Mouse (Mus musculus): ENCODE measurements around the gene Arhgap10. TPM values are rescaled to one million over a fixed set of nuclear protein-coding genes. Genes with fewer than 3 reads are reported as not detected.

Arhgap10 gene
- polyA plus RNA-seq, 1 experiment from 2014 or later, result 7.0 TPM

- H3K27ac ChIP-seq (ENCODE audit: low read length), result no peak overlapping the region
- no peaks in the 10 kb centered on the region; the same call in 1 of the 2 replicates for H3K9me3 ChIP-seq (replicated peaks; ENCODE audit: control insufficient read depth, low read length)
- 73% methylated on average over 3 of the region's 3 CpGs for WGBS (ENCODE audit: insufficient replicate concordance)
- no peak overlapping the region for H3K4me2 ChIP-seq (ENCODE audit: low read depth, low read length)
- H3K4me3 ChIP-seq (ENCODE audit: low read depth, low read length), result no peak overlapping the region
- no peaks in the 10 kb centered on the region for H3K27me3 ChIP-seq (ENCODE audit: control insufficient read depth, insufficient read depth, low read depth, low read length)
- no peak overlapping the region for H3K9ac ChIP-seq (ENCODE audit: low read depth, low read length)
- H3K4me1 ChIP-seq (ENCODE audit: control insufficient read depth, low read depth, low read length), result no peaks in the 10 kb centered on the region
- H3K36me3 ChIP-seq (ENCODE audit: control insufficient read depth, insufficient read depth), result peaks cover 7% of the 10 kb centered on the region
- no peak for ATAC-seq (ENCODE audit: low read depth)
These were observed 115.8 kb downstream of the Arhgap10 start for GRCm38 (mm10) chr8:77401934-77402333.

DNA sequence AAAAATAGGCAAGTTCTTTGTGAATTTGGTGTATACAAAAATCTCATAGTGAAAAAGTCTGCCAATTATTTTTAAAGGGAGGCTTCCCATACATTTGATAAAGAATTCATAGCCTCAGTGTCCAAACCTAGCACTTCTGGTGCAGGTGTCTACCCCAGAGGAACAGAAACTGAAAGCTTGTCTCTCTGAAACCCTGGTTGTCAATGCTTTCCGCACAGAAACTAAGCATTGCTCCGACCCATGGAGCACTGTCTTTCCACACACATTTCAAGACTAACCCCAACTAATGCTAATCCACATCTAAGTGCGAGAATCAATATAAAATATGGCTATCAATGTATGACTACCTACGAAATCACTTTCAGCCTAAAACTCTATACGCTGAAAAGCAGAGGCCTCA, 116.6 kb downstream of the Arhgap10 start:
- H3K36me3 ChIP-seq (ENCODE audit: control insufficient read depth, insufficient read depth), result peaks cover 10% of the 10 kb centered on the region
- no peak overlapping the region for H3K4me2 ChIP-seq (ENCODE audit: low read depth, low read length)
- H3K27me3 ChIP-seq (ENCODE audit: control insufficient read depth, insufficient read depth, low read depth, low read length), result no peaks in the 10 kb centered on the region
- 77% methylated on average over 5 of the region's 5 CpGs for WGBS (ENCODE audit: insufficient replicate concordance)
- no peaks in the 10 kb centered on the region; the same call in 1 of the 2 replicates for H3K9me3 ChIP-seq (replicated peaks; ENCODE audit: control insufficient read depth, low read length)
- H3K9ac ChIP-seq (ENCODE audit: low read depth, low read length), result no peak overlapping the region
- no peak for ATAC-seq (ENCODE audit: low read depth)
- H3K4me3 ChIP-seq (ENCODE audit: low read depth, low read length), result no peak overlapping the region
- no peak overlapping the region for H3K27ac ChIP-seq (ENCODE audit: low read length)
- no peaks in the 10 kb centered on the region for H3K4me1 ChIP-seq (ENCODE audit: control insufficient read depth, low read depth, low read length)

DNA sequence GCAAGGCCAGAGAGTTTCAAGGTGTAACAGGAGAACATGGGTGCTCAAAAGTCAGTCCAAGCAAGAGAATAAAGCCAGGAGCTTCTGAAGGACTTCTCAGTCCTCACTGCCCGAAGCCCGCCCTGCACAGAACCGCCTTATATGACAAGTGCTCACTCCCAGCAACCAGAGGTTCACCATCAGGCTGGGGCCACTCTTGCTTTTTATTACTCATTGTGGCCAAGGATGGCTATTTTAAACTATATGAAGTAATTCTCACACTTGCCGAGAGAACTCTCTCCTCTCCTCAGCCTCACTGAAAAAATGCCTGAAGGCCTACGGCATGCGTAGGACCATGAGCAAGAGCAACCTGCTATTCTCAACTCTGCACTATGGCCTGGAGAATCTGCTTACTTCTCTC, 133.7 kb downstream of the Arhgap10 start:
- 82% methylated on average over 6 of the region's 6 CpGs for WGBS (ENCODE audit: insufficient replicate concordance)
- H3K9me3 ChIP-seq (replicated peaks; ENCODE audit: control insufficient read depth, low read length), result no peaks in the 10 kb centered on the region
- no peak overlapping the region for H3K9ac ChIP-seq (ENCODE audit: low read depth, low read length)
- no peak overlapping the region for H3K4me2 ChIP-seq (ENCODE audit: low read depth, low read length)
- H3K4me3 ChIP-seq (ENCODE audit: low read depth, low read length), result no peak overlapping the region
- no peaks in the 10 kb centered on the region for H3K27me3 ChIP-seq (ENCODE audit: control insufficient read depth, insufficient read depth, low read depth, low read length)
- ATAC-seq (ENCODE audit: low read depth), result no peak
- H3K36me3 ChIP-seq (ENCODE audit: control insufficient read depth, insufficient read depth), result no peaks in the 10 kb centered on the region
- no peak overlapping the region for H3K27ac ChIP-seq (ENCODE audit: low read length)
- no peaks in the 10 kb centered on the region for H3K4me1 ChIP-seq (ENCODE audit: control insufficient read depth, low read depth, low read length)

- Histone ChIP-seq H3K4me2 (ENCODE audit: low read depth, low read length) (no peak overlapping the region), H3K9me3 (replicated peaks; ENCODE audit: control insufficient read depth, low read length) (no peaks in the 10 kb centered on the region), H3K27me3 (ENCODE audit: control insufficient read depth, insufficient read depth, low read depth, low read length) (no peaks in the 10 kb centered on the region), H3K9ac (ENCODE audit: low read depth, low read length) (no peak overlapping the region), H3K4me3 (ENCODE audit: low read depth, low read length) (no peak overlapping the region), H3K4me1 (ENCODE audit: control insufficient read depth, low read depth, low read length) (no peaks in the 10 kb centered on the region), H3K27ac (ENCODE audit: low read length) (no peak overlapping the region), H3K36me3 (ENCODE audit: control insufficient read depth, insufficient read depth) (no peaks in the 10 kb centered on the region)
- 71% methylated on average over 8 of the region's 8 CpGs for WGBS (ENCODE audit: insufficient replicate concordance)
- ATAC-seq (ENCODE audit: low read depth), result no peak
These were observed 134.1 kb downstream of the Arhgap10 start for GRCm38 (mm10) chr8:77383671-77384070.

GRCm38 (mm10) chr8:77380844-77381243, 136.9 kb downstream of the Arhgap10 start:
- no peaks in the 10 kb centered on the region for H3K4me1 ChIP-seq (ENCODE audit: control insufficient read depth, low read depth, low read length)
- no peak overlapping the region for H3K9ac ChIP-seq (ENCODE audit: low read depth, low read length)
- ATAC-seq (ENCODE audit: low read depth), result no peak
- H3K4me2 ChIP-seq (ENCODE audit: low read depth, low read length), result no peak overlapping the region
- 73% methylated on average over 6 of the region's 6 CpGs for WGBS (ENCODE audit: insufficient replicate concordance)
- H3K36me3 ChIP-seq (ENCODE audit: control insufficient read depth, insufficient read depth), result no peaks in the 10 kb centered on the region
- no peak overlapping the region for H3K27ac ChIP-seq (ENCODE audit: low read length)
- no peaks in the 10 kb centered on the region for H3K9me3 ChIP-seq (replicated peaks; ENCODE audit: control insufficient read depth, low read length)
- H3K4me3 ChIP-seq (ENCODE audit: low read depth, low read length), result no peak overlapping the region
- H3K27me3 ChIP-seq (ENCODE audit: control insufficient read depth, insufficient read depth, low read depth, low read length), result no peaks in the 10 kb centered on the region

- ATAC-seq (ENCODE audit: low read depth), result no peak
These were observed 138.5 kb downstream of the Arhgap10 start for GRCm38 (mm10) chr8:77379300-77379699.

DNA sequence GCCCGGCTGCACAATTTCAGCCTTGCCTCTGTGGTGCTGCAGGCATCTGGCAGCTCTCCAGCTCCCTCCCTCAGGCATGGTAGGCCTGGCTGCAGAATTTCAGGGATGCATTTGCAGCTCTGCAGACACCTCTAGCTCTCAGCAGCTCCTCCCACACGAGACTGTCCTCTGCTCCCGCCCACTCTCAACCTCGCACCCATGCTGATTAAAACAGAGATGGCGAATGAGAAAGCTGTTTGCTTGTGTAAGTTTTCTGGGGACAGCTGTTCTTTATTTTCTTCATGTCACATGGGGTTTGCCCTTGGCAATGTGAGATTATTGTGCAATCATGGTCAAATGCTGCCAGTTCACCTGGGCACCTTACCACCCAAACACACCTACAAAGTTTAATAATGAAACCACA, 141.3 kb downstream of the Arhgap10 start:
- H3K4me3 ChIP-seq (ENCODE audit: low read depth, low read length), result no peak overlapping the region
- no peaks in the 10 kb centered on the region for H3K9me3 ChIP-seq (replicated peaks; ENCODE audit: control insufficient read depth, low read length)
- H3K4me1 ChIP-seq (ENCODE audit: control insufficient read depth, low read depth, low read length), result no peaks in the 10 kb centered on the region
- no peak overlapping the region for H3K9ac ChIP-seq (ENCODE audit: low read depth, low read length)
- no peak for ATAC-seq (ENCODE audit: low read depth)
- H3K27me3 ChIP-seq (ENCODE audit: control insufficient read depth, insufficient read depth, low read depth, low read length), result no peaks in the 10 kb centered on the region
- no peak overlapping the region for H3K27ac ChIP-seq (ENCODE audit: low read length)
- 42% methylated on average over 5 of the region's 5 CpGs for WGBS (ENCODE audit: insufficient replicate concordance)
- H3K4me2 ChIP-seq (ENCODE audit: low read depth, low read length), result no peak overlapping the region
- H3K36me3 ChIP-seq (ENCODE audit: control insufficient read depth, insufficient read depth), result no peaks in the 10 kb centered on the region

More at GRCm38 (mm10) chr8:77379300-77379699, 138.5 kb downstream of the Arhgap10 start:
- Histone ChIP-seq H3K27me3 (ENCODE audit: control insufficient read depth, insufficient read depth, low read depth, low read length) (no peaks in the 10 kb centered on the region), H3K4me3 (ENCODE audit: low read depth, low read length) (no peak overlapping the region), H3K4me1 (ENCODE audit: control insufficient read depth, low read depth, low read length) (no peaks in the 10 kb centered on the region), H3K9ac (ENCODE audit: low read depth, low read length) (no peak overlapping the region), H3K36me3 (ENCODE audit: control insufficient read depth, insufficient read depth) (no peaks in the 10 kb centered on the region), H3K9me3 (replicated peaks; ENCODE audit: control insufficient read depth, low read length) (no peaks in the 10 kb centered on the region), H3K4me2 (ENCODE audit: low read depth, low read length) (no peak overlapping the region), H3K27ac (ENCODE audit: low read length) (no peak overlapping the region)
- WGBS (ENCODE audit: insufficient replicate concordance), result 57% methylated on average over 11 of the region's 11 CpGs

DNA sequence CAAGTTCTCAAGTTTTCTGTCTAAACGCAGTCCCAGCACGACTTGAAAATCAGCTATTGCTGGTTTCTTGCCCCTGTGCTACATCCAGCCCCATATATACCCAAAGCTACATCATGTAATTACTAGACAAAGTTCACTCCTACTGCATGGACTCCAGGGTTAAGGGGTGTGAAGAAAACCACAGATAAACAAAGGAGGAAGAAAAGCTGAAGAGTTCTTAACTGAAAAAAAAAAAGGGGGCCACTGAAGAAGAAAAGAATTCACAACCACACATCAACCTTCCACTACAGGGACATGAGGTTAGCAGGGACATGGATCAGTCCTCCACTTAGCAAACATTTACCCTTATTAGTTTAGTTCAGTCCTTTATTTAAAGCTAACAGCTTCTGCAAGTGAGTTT, 141.8 kb downstream of the Arhgap10 start:
- Histone ChIP-seq H3K27me3 (ENCODE audit: control insufficient read depth, insufficient read depth, low read depth, low read length) (no peaks in the 10 kb centered on the region), H3K4me1 (ENCODE audit: control insufficient read depth, low read depth, low read length) (no peaks in the 10 kb centered on the region), H3K36me3 (ENCODE audit: control insufficient read depth, insufficient read depth) (no peaks in the 10 kb centered on the region), H3K27ac (ENCODE audit: low read length) (no peak overlapping the region), H3K9me3 (replicated peaks; ENCODE audit: control insufficient read depth, low read length) (no peaks in the 10 kb centered on the region), H3K4me3 (ENCODE audit: low read depth, low read length) (no peak overlapping the region), H3K9ac (ENCODE audit: low read depth, low read length) (no peak overlapping the region), H3K4me2 (ENCODE audit: low read depth, low read length) (no peak overlapping the region)
- 75% methylated on average over 2 of the region's 2 CpGs for WGBS (ENCODE audit: insufficient replicate concordance)
- no peak for ATAC-seq (ENCODE audit: low read depth)

GRCm38 (mm10) chr8:77371006-77371405, 146.7 kb downstream of the Arhgap10 start:
- no peak for ATAC-seq (ENCODE audit: low read depth)
- Histone ChIP-seq H3K27me3 (ENCODE audit: control insufficient read depth, insufficient read depth, low read depth, low read length) (no peaks in the 10 kb centered on the region), H3K4me3 (ENCODE audit: low read depth, low read length) (no peak overlapping the region), H3K9me3 (replicated peaks; ENCODE audit: control insufficient read depth, low read length) (no peaks in the 10 kb centered on the region), H3K4me1 (ENCODE audit: control insufficient read depth, low read depth, low read length) (no peaks in the 10 kb centered on the region), H3K27ac (ENCODE audit: low read length) (no peak overlapping the region), H3K9ac (ENCODE audit: low read depth, low read length) (no peak overlapping the region), H3K36me3 (ENCODE audit: control insufficient read depth, insufficient read depth) (no peaks in the 10 kb centered on the region), H3K4me2 (ENCODE audit: low read depth, low read length) (no peak overlapping the region)
- WGBS (ENCODE audit: insufficient replicate concordance), result 79% methylated on average over 6 of the region's 6 CpGs

Data from liver, embryonic 16.5 days (tissue).